17 mouse cellular contexts compared by ENCODE assay signal in the genomic region with DNA sequence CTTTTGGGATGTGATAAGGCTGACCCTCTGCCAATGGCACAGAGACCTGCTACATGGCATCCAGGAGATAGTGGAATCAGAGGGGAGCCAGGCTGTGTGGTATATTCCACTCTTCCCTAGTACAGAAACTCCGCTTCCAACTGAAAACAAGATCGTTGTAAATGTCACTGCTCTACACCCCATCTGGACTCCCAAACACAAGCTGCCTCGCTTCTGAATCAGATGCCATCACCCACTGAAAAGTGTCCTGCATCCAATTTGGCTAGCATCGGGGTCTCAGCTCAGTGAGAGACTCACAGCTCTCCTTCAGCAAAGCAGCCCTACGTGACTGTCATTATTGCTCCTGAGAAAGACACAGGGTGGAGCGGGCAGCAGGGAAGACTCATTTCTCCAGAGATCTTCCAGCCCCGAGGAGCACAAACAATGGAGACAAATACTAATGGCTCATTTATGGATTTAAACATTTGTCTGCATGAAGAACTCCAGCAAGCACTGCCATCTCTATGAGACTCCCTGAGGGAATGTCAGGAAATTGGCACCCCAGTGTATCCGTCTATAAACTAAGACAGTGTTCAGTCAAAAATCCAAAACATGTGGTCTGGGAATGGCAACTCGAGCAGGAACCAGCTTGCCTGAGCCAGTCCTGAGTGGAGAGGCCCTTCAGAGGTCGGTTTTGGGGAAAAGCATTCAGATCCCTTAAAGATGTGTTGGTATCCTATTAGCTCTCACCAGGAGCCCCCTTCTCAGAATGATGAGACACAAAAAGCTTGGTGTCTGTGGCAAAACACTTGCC. TPM values are rescaled to one million over a fixed set of nuclear protein-coding genes. Genes with fewer than 3 reads are reported as not detected.
DNase-seq lines count a peak whose midpoint lies in the region; ATAC-seq and TF ChIP-seq lines count a peak whose summit lies in the region.
"Had no signal": no experiment of that assay in that cellular context is flagged by ENCODE, and none has a peak within 500 bp of the region (broad histone marks: within the 10 kb centered on the region; RNA-seq: fewer than 3 reads in every experiment).

No protein-coding gene starts in this region.

- WGBS in forebrain, embryonic 11.5 days, result 69% methylated on average over 10 of the region's 10 CpGs
- WGBS in forebrain, embryonic 10.5 days, result 75% methylated on average over 10 of the region's 10 CpGs
- WGBS in kidney, embryonic 14.5 days, result 81% methylated on average over 10 of the region's 10 CpGs

- H3K9ac ChIP-seq in forebrain, embryonic 11.5 days (ENCODE audit: low read length), result no peak overlapping the region
- H3K9ac ChIP-seq in kidney, embryonic 14.5 days (ENCODE audit: low read depth, low read length), result no peak overlapping the region
- H3K9ac ChIP-seq: embryonic facial prominence, embryonic 12.5 days; heart, embryonic 15.5 days; limb, embryonic 15.5 days had no signal

- TF ChIP-seq CTCF in layer of hippocampus, adult 2 months (conservative IDR thresholded peaks at IDR 0.05), result no peak

- H3K27ac ChIP-seq in forebrain, embryonic 11.5 days (ENCODE audit: low read depth, low read length), result no peak overlapping the region
- H3K27ac ChIP-seq in forebrain, embryonic 10.5 days, result no peak overlapping the region
- peak overlapping the region; percentile 85 for H3K27ac ChIP-seq in layer of hippocampus, adult 2 months
- H3K27ac ChIP-seq in kidney, embryonic 14.5 days (ENCODE audit: low read depth, low read length), result no peak overlapping the region
- H3K27ac ChIP-seq: embryonic facial prominence, embryonic 12.5 days; heart, embryonic 15.5 days; limb, embryonic 15.5 days had no signal

- no peaks in the 10 kb centered on the region for H3K4me1 ChIP-seq in forebrain, embryonic 11.5 days (replicated peaks; ENCODE audit: control insufficient read depth, insufficient read depth, low read length)
- H3K4me1 ChIP-seq in forebrain, embryonic 10.5 days, result no peaks in the 10 kb centered on the region
- no peaks in the 10 kb centered on the region for H3K4me1 ChIP-seq in kidney, embryonic 14.5 days (ENCODE audit: control insufficient read depth, insufficient read depth, low read length)
- H3K4me1 ChIP-seq: heart, embryonic 15.5 days had no signal

- no peak for ATAC-seq in forebrain, embryonic 11.5 days (replicated peaks; ENCODE audit: low FRiP score)
- ATAC-seq in kidney, embryonic 14.5 days (ENCODE audit: low FRiP score, low TSS enrichment), result no peak

- no peaks in the 10 kb centered on the region for H3K36me3 ChIP-seq in forebrain, embryonic 11.5 days (ENCODE audit: control insufficient read depth, insufficient read depth, low read length)
- no peaks in the 10 kb centered on the region for H3K36me3 ChIP-seq in forebrain, embryonic 10.5 days (replicated peaks)
- H3K36me3 ChIP-seq in kidney, embryonic 14.5 days (ENCODE audit: control insufficient read depth, insufficient read depth, low read length), result no peaks in the 10 kb centered on the region
- H3K36me3 ChIP-seq: embryonic facial prominence, embryonic 12.5 days; heart, embryonic 15.5 days; limb, embryonic 15.5 days had no signal

- H3K9me3 ChIP-seq in forebrain, embryonic 11.5 days (ENCODE audit: control insufficient read depth, low read length), result no peaks in the 10 kb centered on the region
- no peaks in the 10 kb centered on the region for H3K9me3 ChIP-seq in forebrain, embryonic 10.5 days
- no peaks in the 10 kb centered on the region for H3K9me3 ChIP-seq in kidney, embryonic 14.5 days (ENCODE audit: control insufficient read depth, low read length)
- H3K9me3 ChIP-seq: embryonic facial prominence, embryonic 12.5 days; heart, embryonic 15.5 days; limb, embryonic 15.5 days had no signal

- no peak overlapping the region for H3K4me3 ChIP-seq in forebrain, embryonic 11.5 days (ENCODE audit: low read depth, low read length)
- H3K4me3 ChIP-seq in forebrain, embryonic 10.5 days, result no peak overlapping the region
- H3K4me3 ChIP-seq in layer of hippocampus, adult 2 months, result no peak overlapping the region
- no peak overlapping the region for H3K4me3 ChIP-seq in kidney, embryonic 14.5 days (ENCODE audit: low read length)
- H3K4me3 ChIP-seq: embryonic facial prominence, embryonic 12.5 days; heart, embryonic 15.5 days; limb, embryonic 15.5 days had no signal

- H3K27me3 ChIP-seq in forebrain, embryonic 11.5 days (ENCODE audit: control insufficient read depth, insufficient read depth, low read length), result no peaks in the 10 kb centered on the region
- H3K27me3 ChIP-seq in forebrain, embryonic 10.5 days (ENCODE audit: poor library complexity, severe bottlenecking), result no peaks in the 10 kb centered on the region
- H3K27me3 ChIP-seq in kidney, embryonic 14.5 days (ENCODE audit: control insufficient read depth, insufficient read depth, low read length), result no peaks in the 10 kb centered on the region
- H3K27me3 ChIP-seq: embryonic facial prominence, embryonic 12.5 days; heart, embryonic 15.5 days; limb, embryonic 15.5 days had no signal

- no peak overlapping the region for H3K4me2 ChIP-seq in forebrain, embryonic 11.5 days (ENCODE audit: low read depth, low read length, severe bottlenecking)
- no peak overlapping the region for H3K4me2 ChIP-seq in kidney, embryonic 14.5 days (replicated peaks; ENCODE audit: low read depth, low read length)
- H3K4me2 ChIP-seq: embryonic facial prominence, embryonic 12.5 days; heart, embryonic 15.5 days; limb, embryonic 15.5 days had no signal

- DNase-seq in forebrain, embryonic 11.5 days (ENCODE audit: low spot score), result peak; percentile 38
- DNase-seq in forebrain, embryonic 10.5 days (ENCODE audit: extremely low spot score, low spot score), result no peak
- peak; percentile 69 for DNase-seq in cerebellum, adult 9-11 months
- peak; percentile 82 to 90 for DNase-seq in layer of hippocampus, adult 2 months (ENCODE audit: low spot score in 2 of 2)
- peak; percentile 54 to 65 for DNase-seq in right cerebral cortex, adult 2 months (ENCODE audit: low spot score in 2 of 2)
- DNase-seq in kidney, adult 11 months, result no peak
- no peak for DNase-seq in urinary bladder, postnatal 14 days (ENCODE audit: low spot score)
- DNase-seq: adrenal gland, postnatal 25 days; gastrocnemius, postnatal 14 days; kidney, adult 18-20 months; lung, postnatal 36 days had no signal

RNA-seq across cellular contexts. Expression of gene Mas1, which starts 28.3 kb away (rescaled TPM):
- polyA plus RNA-seq in forebrain, embryonic 11.5 days (2014; fragmentation: Nextera tagmentation; extraction: Ambion mirVana), result 0.29 TPM in 1 of 2 replicates, not detected in the other
- 0.49 and 0.51 TPM in 2 replicates for polyA plus RNA-seq in forebrain, embryonic 10.5 days (2016; fragmentation: Nextera tagmentation; extraction: Ambion mirVana)
- 10 to 100 TPM; 56.2 to 56.3 TPM for total RNA-seq in layer of hippocampus, adult 2 months (2021)
- 0.26 and 0.66 TPM in 2 replicates for polyA plus RNA-seq in kidney, embryonic 14.5 days (2014; fragmentation: Nextera tagmentation; extraction: Ambion mirVana)
- total RNA-seq: adrenal gland, postnatal 25 days; midbrain, postnatal 0 days had no signal
- polyA plus RNA-seq: C2C12 had no signal

RNA-seq across cellular contexts. Expression of gene Mrgprh, which starts 36.2 kb away (rescaled TPM):
- polyA plus RNA-seq in forebrain, embryonic 11.5 days (2014; fragmentation: Nextera tagmentation; extraction: Ambion mirVana), result not detected in 2 replicates
- polyA plus RNA-seq in forebrain, embryonic 10.5 days (2016; fragmentation: Nextera tagmentation; extraction: Ambion mirVana), result not detected in 2 replicates
- under 1 TPM in 1 of 2 experiments, not detected in 1; 0.25 TPM for total RNA-seq in layer of hippocampus, adult 2 months (2021)
- not detected in 2 replicates for polyA plus RNA-seq in kidney, embryonic 14.5 days (2014; fragmentation: Nextera tagmentation; extraction: Ambion mirVana)
- total RNA-seq: adrenal gland, postnatal 25 days; midbrain, postnatal 0 days had no signal
- polyA plus RNA-seq: C2C12; midbrain, postnatal 0 days had no signal

Comparison
In these comparisons a context has a peak if more than half of its experiments do, and no peak if none do; other contexts are left out.
1. DNase-seq: peak in forebrain, embryonic 11.5 days (single experiment), cerebellum, adult 9-11 months (single experiment), layer of hippocampus, adult 2 months (2 of 2) and right cerebral cortex, adult 2 months (2 of 2); none in forebrain, embryonic 10.5 days (single experiment), kidney, adult 11 months (single experiment) and urinary bladder, postnatal 14 days (single experiment).